Mouse (Mus musculus) G1E (cell line): Measurements from ENCODE around the gene Itga9. TPM values are rescaled to one million over a fixed set of nuclear protein-coding genes. Genes with fewer than 3 reads are reported as not detected.

Experiments
- ATAC-seq: 2 replicates; pipeline ENCODE4 v1.8.0; 2016; ENCODE audit warnings: mild to moderate bottlenecking; ENCODE audit not compliant: insufficient number of reproducible peaks, poor library complexity, low FRiP score, severe bottlenecking; ENCODE audit errors: extremely low read depth
- DNase-seq: peaks from one replicate; pipeline ENCODE4 v3.0.0; 2012; ENCODE audit warnings: low spot score
- H3K27me3 ChIP-seq: 2 replicates; pipeline ENCODE4 v1.6.1; 2012; ENCODE audit warnings: mild to moderate bottlenecking, low read length, inconsistent platforms; ENCODE audit not compliant: insufficient read depth
- H3K36me3 ChIP-seq: replicated peaks from 2 replicates; pipeline ENCODE3; 2012; ENCODE audit warnings: mild to moderate bottlenecking, inconsistent platforms
- H3K4me1 ChIP-seq: 2 replicates; pipeline ENCODE4 v1.6.1; 2012; ENCODE audit warnings: low read depth, low read length, inconsistent platforms, mixed read lengths; ENCODE audit not compliant: insufficient read depth
- H3K4me3 ChIP-seq: 2 replicates; pipeline ENCODE4 v1.5.1; 2012; ENCODE audit warnings: low read depth, mild to moderate bottlenecking, inconsistent platforms, low read length, moderate library complexity, mixed read lengths
- H3K9me3 ChIP-seq: replicated peaks from 2 replicates; pipeline ENCODE4 v1.6.1; 2012; ENCODE audit warnings: inconsistent platforms
- CTCF ChIP-seq: IDR thresholded peaks from 2 replicates; pipeline ENCODE4 v1.5.1; 2012; ENCODE audit warnings: low read depth, low read length, inconsistent platforms, mixed read lengths
- GATA1 ChIP-seq: IDR thresholded peaks from 2 replicates; pipeline ENCODE4 v1.6.1; 2012; ENCODE audit warnings: borderline replicate concordance, low read length, inconsistent platforms, mixed read lengths
- GATA2 ChIP-seq: IDR thresholded peaks from 2 replicates; pipeline ENCODE4 v1.6.1; 2012; ENCODE audit warnings: low read depth, low read length, inconsistent platforms, borderline replicate concordance
- POLR2AphosphoS5 ChIP-seq: IDR thresholded peaks from 2 replicates; pipeline ENCODE4 v1.6.1; 2012; ENCODE audit warnings: low read depth, low read length, inconsistent platforms; ENCODE audit not compliant: insufficient replicate concordance
- TAL1 ChIP-seq: conservative IDR thresholded peaks from 2 replicates; pipeline ENCODE4 v1.6.1; 2012; ENCODE audit warnings: low read depth, low read length, inconsistent platforms, mixed read lengths
- polyA plus RNA-seq: library from polyadenylated mRNA; stranded (reverse); fragments of >175 nt; gene quantifications from 2 replicates; pipeline ENCODE4 v1.2.3, GENCODE M21; 2012
- total RNA-seq, 2 experiments: library from RNA; stranded (forward) in 1 of 2; stranded (reverse) in 1 of 2; fragments of 200-1000 nt in 1 of 2; fragments of >200 nt in 1 of 2; fragmentation: Nextera tagmentation in 1 of 2; gene quantifications; 2 replicates each; pipeline ENCODE4 v1.2.3; 2014 to 2017

Gene Itga9
- total and polyA plus RNA-seq, 3 experiments = 0.11 TPM; not detected in 2

- no peaks in the 10 kb centered on the region for H3K36me3 ChIP-seq
- DNase-seq (no peak), ATAC-seq (no peak)
- H3K4me1 ChIP-seq = no peaks in the 10 kb centered on the region
- TF ChIP-seq CTCF (no peak), GATA2 (no peak), POLR2AphosphoS5 (no peak), TAL1 (no peak), GATA1 (no peak)
- H3K4me3 ChIP-seq = peak overlapping the region; percentile 38; the same call in 1 of the 2 replicates
- H3K9me3 ChIP-seq = peaks cover 75% of the 10 kb centered on the region
- H3K27me3 ChIP-seq = no peaks in the 10 kb centered on the region
These were observed 313.2 kb downstream of the Itga9 start for GRCm38 (mm10) chr9:118919672-118920186.

- no peak for TF ChIP-seq GATA1
- TF ChIP-seq POLR2AphosphoS5 = no peak
- TF ChIP-seq CTCF = no peak
- no peak for TF ChIP-seq GATA2
- TF ChIP-seq TAL1 = no peak
- Histone ChIP-seq H3K4me3 (no peak overlapping the region), H3K27me3 (peaks cover 2% of the 10 kb centered on the region; the same call in 1 of the 2 replicates), H3K36me3 (no peaks in the 10 kb centered on the region), H3K4me1 (no peaks in the 10 kb centered on the region), H3K9me3 (peaks cover 76% of the 10 kb centered on the region)
- ATAC-seq = no peak; the same call in 1 of the 2 replicates
- no peak for DNase-seq
These were observed 314.5 kb downstream of the Itga9 start for GRCm38 (mm10) chr9:118920798-118921515.

- no peak for ATAC-seq
- Histone ChIP-seq H3K27me3 (peaks cover 2% of the 10 kb centered on the region; the same call in 1 of the 2 replicates), H3K36me3 (no peaks in the 10 kb centered on the region), H3K4me1 (no peaks in the 10 kb centered on the region), H3K9me3 (peaks cover 76% of the 10 kb centered on the region), H3K4me3 (no peak overlapping the region)
- TF ChIP-seq GATA1 = no peak
- TF ChIP-seq POLR2AphosphoS5 = no peak
- TF ChIP-seq CTCF = no peak
- TF ChIP-seq GATA2 = no peak
- no peak for TF ChIP-seq TAL1
- no peak for DNase-seq
These were observed 315.4 kb downstream of the Itga9 start for GRCm38 (mm10) chr9:118921926-118922325.

- Histone ChIP-seq H3K4me1 (no peaks in the 10 kb centered on the region), H3K4me3 (no peak overlapping the region), H3K36me3 (no peaks in the 10 kb centered on the region), H3K27me3 (peaks cover 2% of the 10 kb centered on the region; the same call in 1 of the 2 replicates), H3K9me3 (peaks cover 78% of the 10 kb centered on the region)
- TF ChIP-seq GATA2 (no peak), POLR2AphosphoS5 (no peak), TAL1 (no peak), GATA1 (no peak), CTCF (no peak)
- DNase-seq (no peak), ATAC-seq (no peak)
These were observed 318.1 kb downstream of the Itga9 start for GRCm38 (mm10) chr9:118924554-118925085.

- Histone ChIP-seq H3K4me3 (peak overlapping the region; percentile 9; the same call in 1 of the 2 replicates), H3K27me3 (peaks cover 2% of the 10 kb centered on the region; the same call in 1 of the 2 replicates), H3K36me3 (no peaks in the 10 kb centered on the region), H3K9me3 (peaks cover 77% of the 10 kb centered on the region), H3K4me1 (no peaks in the 10 kb centered on the region)
- DNase-seq (no peak), ATAC-seq (no peak)
- no peak for TF ChIP-seq GATA1
- no peak for TF ChIP-seq CTCF
- no peak for TF ChIP-seq POLR2AphosphoS5
- TF ChIP-seq TAL1 = no peak
- no peak for TF ChIP-seq GATA2
These were observed 319.0 kb downstream of the Itga9 start for GRCm38 (mm10) chr9:118925286-118926110.
